Mouse (Mus musculus): ENCODE measurements around the gene H2-T23. TPM values are rescaled to one million over a fixed set of nuclear protein-coding genes. Genes with fewer than 3 reads are reported as not detected.
"Not testable (repeated sequence)": the region's sequence is repeated elsewhere in the genome, so short reads cannot be mapped to it uniquely, and the experiment has no call there.

Gene H2-T23
- polyA plus RNA-seq, 1 experiment from 2014 or later, result 3.5 TPM

GRCm38 (mm10) chr17:36020191-36021073 lies 12.2 kb downstream of the H2-T23 start, which contains the start of gene H2-T24:
TSS of gene H2-T24 (minus strand) at chr17:36020560.
- Histone ChIP-seq H3K36me3 (peaks cover 5% of the 10 kb centered on the region), H3K9me3 (replicated peaks) (no peaks in the 10 kb centered on the region), H3K27ac (replicated peaks) (peak within 1 kb of the TSS; percentile 42; the same call in 1 of the 2 replicates), H3K4me1 (peaks cover 14% of the 10 kb centered on the region), H3K27me3 (ENCODE audit: low read depth, poor library complexity, severe bottlenecking) (no peaks in the 10 kb centered on the region), H3K4me3 (peak within 1 kb of the TSS; percentile 17; the same call in 1 of the 2 replicates)
- DNase-seq (ENCODE audit: low spot score), result peak; percentile 35
- 43% methylated on average over 15 of the region's 15 CpGs for WGBS

- Histone ChIP-seq H3K36me3 (peaks cover 14% of the 10 kb centered on the region), H3K9me3 (replicated peaks) (no peaks in the 10 kb centered on the region; the same call in 1 of the 2 replicates), H3K27ac (replicated peaks) (no peak overlapping the region), H3K4me1 (peaks cover 12% of the 10 kb centered on the region), H3K27me3 (ENCODE audit: low read depth, poor library complexity, severe bottlenecking) (no peaks in the 10 kb centered on the region), H3K4me3 (no peak overlapping the region)
- no peak for DNase-seq (ENCODE audit: low spot score)
- 76% methylated on average over 3 of the region's 3 CpGs for WGBS
Measured at GRCm38 (mm10) chr17:36019519-36019918, 13.1 kb downstream of the H2-T23 start.

DNA sequence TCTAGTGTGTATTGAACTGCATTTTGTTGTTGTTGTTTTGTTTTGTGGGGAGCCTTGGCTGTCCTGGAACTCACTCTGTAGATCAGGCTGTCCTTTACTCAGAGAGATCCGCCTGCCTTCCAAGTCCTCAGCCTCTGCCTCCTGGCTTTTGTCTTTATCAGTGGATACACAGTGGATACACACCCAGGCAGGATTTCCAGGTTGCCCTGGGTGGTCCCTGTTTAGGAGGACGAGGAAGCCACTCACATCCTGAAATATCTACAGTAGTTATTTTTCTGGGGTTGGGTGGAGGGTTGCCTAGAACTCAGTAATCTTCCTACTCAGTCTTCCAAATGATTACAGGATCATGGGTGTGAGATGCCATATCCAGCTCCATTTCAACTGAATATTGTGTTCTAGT lies 13.7 kb downstream of the H2-T23 start:
- no peak overlapping the region for H3K4me3 ChIP-seq
- no peak overlapping the region for H3K27ac ChIP-seq (replicated peaks)
- no peak for DNase-seq (ENCODE audit: low spot score)
- 73% methylated on average over 2 of the region's 2 CpGs for WGBS
- H3K27me3 ChIP-seq (ENCODE audit: low read depth, poor library complexity, severe bottlenecking), result no peaks in the 10 kb centered on the region
- H3K4me1 ChIP-seq, result peaks cover 12% of the 10 kb centered on the region
- H3K9me3 ChIP-seq (replicated peaks), result no peaks in the 10 kb centered on the region; the same call in 1 of the 2 replicates
- peaks cover 19% of the 10 kb centered on the region for H3K36me3 ChIP-seq

DNA sequence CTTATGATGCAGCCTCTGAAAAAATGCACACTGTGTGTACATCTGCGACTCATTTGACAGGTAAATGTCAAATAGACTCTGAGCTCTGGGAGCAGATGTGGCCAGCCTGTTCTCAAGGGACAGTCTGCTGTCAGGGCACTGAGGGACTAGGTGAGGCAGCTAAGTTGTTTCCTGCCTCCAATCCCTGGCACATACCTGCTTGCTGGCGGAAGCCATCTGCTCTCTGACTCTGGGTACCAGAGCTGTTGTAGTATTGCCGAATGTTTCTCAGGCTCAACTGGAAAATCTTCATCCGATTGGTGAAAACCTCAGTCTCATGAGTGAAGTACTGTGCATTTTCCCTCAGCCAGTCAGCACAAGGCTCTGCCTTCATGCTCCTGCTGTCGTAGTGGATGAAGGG lies 15.6 kb downstream of the H2-T23 start:
- Histone ChIP-seq H3K27ac (replicated peaks) (no peak overlapping the region), H3K9me3 (replicated peaks) (no peaks in the 10 kb centered on the region; the same call in 1 of the 2 replicates), H3K4me1 (peaks cover 12% of the 10 kb centered on the region), H3K36me3 (peaks cover 20% of the 10 kb centered on the region), H3K27me3 (ENCODE audit: low read depth, poor library complexity, severe bottlenecking) (no peaks in the 10 kb centered on the region), H3K4me3 (no peak overlapping the region)
- 95% methylated on average over 5 of the region's 5 CpGs for WGBS
- no peak for DNase-seq (ENCODE audit: low spot score)

DNA sequence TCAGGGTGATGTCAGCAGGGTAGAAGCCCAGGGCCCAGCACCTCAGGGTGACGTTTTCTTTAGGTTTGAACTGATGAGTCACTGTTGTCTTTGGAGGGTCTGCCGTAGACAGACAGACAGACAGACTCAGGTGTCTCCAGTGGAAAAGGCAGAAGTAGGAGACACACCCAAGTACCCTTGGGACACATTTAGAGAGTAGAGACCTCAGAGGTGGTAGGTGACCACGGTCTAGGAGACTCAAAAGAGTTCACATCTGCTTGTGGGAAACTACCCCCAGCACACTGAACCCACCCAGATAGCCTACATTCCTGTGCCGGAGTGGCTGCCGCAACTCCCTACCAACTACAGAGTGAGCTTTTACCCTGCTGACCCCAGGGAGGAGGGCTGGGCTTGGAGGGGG lies 17.7 kb downstream of the H2-T23 start:
- WGBS, result 94% methylated on average over 5 of the region's 5 CpGs
- Histone ChIP-seq H3K36me3 (peaks cover 20% of the 10 kb centered on the region), H3K4me1 (no peaks in the 10 kb centered on the region), H3K27ac (replicated peaks) (no peak overlapping the region), H3K9me3 (replicated peaks) (no peaks in the 10 kb centered on the region; the same call in 1 of the 2 replicates), H3K27me3 (ENCODE audit: low read depth, poor library complexity, severe bottlenecking) (no peaks in the 10 kb centered on the region), H3K4me3 (no peak overlapping the region)
- no peak for DNase-seq (ENCODE audit: low spot score)

- not testable (repeated sequence) for H3K4me1 ChIP-seq; H3K4me3 ChIP-seq; DNase-seq (ENCODE audit: low spot score); H3K27ac ChIP-seq (replicated peaks); H3K27me3 ChIP-seq (ENCODE audit: low read depth, poor library complexity, severe bottlenecking)
- H3K9me3 ChIP-seq (replicated peaks), result peaks cover 14% of the 10 kb centered on the region
- 96% methylated on average over 7 of the region's 7 CpGs for WGBS
- peaks cover 27% of the 10 kb centered on the region for H3K36me3 ChIP-seq
Measured at GRCm38 (mm10) chr17:36004409-36004808, 28.2 kb downstream of the H2-T23 start.

GRCm38 (mm10) chr17:36003331-36003730 lies 29.3 kb downstream of the H2-T23 start:
- 93% methylated on average over 7 of the region's 7 CpGs for WGBS
- no peak overlapping the region for H3K4me3 ChIP-seq
- H3K27me3 ChIP-seq (ENCODE audit: low read depth, poor library complexity, severe bottlenecking), result no peaks in the 10 kb centered on the region
- no peak overlapping the region for H3K27ac ChIP-seq (replicated peaks)
- H3K36me3 ChIP-seq, result peaks cover 27% of the 10 kb centered on the region
- H3K4me1 ChIP-seq, result no peaks in the 10 kb centered on the region
- peaks cover 14% of the 10 kb centered on the region for H3K9me3 ChIP-seq (replicated peaks)
- no peak for DNase-seq (ENCODE audit: low spot score)

GRCm38 (mm10) chr17:36001966-36002365 lies 30.7 kb downstream of the H2-T23 start:
- Histone ChIP-seq H3K27ac (replicated peaks) (no peak overlapping the region), H3K9me3 (replicated peaks) (peaks cover 14% of the 10 kb centered on the region), H3K4me1 (peaks cover 8% of the 10 kb centered on the region), H3K36me3 (peaks cover 26% of the 10 kb centered on the region), H3K27me3 (ENCODE audit: low read depth, poor library complexity, severe bottlenecking) (no peaks in the 10 kb centered on the region), H3K4me3 (no peak overlapping the region)
- no peak for DNase-seq (ENCODE audit: low spot score)
- 93% methylated on average over 6 of the region's 6 CpGs for WGBS

DNA sequence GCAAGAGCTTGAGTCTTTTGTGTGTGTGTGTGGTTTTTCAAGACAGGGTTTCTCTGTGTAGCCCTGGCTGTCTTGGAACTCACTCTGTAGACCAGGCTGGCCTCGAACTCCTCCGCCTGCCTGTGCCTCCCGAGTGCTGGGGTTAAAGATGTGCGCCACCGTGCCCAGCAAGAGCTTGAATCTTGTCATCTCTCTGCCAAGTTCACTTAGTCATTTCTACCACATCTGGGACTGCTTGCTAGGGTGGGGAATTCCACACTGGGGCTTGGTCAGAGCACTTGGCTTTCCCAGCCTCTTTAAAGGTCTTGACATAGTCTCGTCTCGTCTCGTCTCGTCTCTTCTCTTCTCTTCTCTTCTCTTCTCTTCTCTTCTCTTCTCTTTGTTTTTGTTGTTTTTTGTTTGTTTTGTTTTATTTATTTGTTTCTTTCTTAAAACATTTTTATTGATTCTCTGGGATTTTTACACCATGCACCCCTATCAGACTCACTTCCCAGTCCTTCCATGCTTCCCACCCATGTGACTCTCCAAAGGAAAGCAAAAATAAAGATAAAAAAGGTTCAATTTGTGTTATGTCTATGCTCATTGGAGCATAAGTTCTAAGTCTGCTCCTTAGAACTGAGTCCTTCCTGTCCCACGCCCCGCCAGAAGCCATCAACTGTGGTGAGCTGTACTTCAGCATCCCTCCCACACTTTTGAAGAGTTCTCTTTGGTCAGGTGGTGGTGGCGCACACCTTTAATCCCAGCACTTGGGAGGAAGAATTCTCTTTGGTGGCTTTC lies 31.3 kb downstream of the H2-T23 start:
- H3K36me3 ChIP-seq, result peaks cover 20% of the 10 kb centered on the region
- peaks cover 10% of the 10 kb centered on the region for H3K4me1 ChIP-seq
- 98% methylated on average over 12 of the region's 12 CpGs for whole genome bisulfite sequencing
- H3K4me3 ChIP-seq, result no peak overlapping the region
- H3K9me3 ChIP-seq (replicated peaks), result peaks cover 7% of the 10 kb centered on the region
- no peak overlapping the region for H3K27ac ChIP-seq (replicated peaks)
- no peaks in the 10 kb centered on the region for H3K27me3 ChIP-seq (ENCODE audit: low read depth, poor library complexity, severe bottlenecking)
- DNase-seq (ENCODE audit: low spot score), result no peak

DNA sequence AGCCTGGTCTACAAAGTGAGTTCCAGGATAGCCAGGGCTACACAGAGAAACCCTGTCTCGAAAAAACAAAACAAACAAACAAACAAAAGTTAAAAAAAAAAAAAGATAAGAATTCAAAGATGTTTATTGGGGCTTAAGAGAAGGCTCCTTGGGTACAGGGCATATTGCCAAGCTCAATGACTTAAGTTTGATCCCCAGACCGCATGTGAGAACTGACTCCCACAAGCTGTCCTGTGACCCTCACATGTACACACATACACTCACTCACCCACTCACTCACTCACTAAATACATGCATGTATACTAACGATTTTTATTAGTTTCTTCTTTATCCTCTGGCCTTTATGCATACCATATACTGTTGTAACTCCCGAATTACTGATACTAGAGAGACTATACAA lies 32.3 kb downstream of the H2-T23 start:
- Histone ChIP-seq H3K27me3 (ENCODE audit: low read depth, poor library complexity, severe bottlenecking) (no peaks in the 10 kb centered on the region), H3K4me1 (peaks cover 17% of the 10 kb centered on the region), H3K4me3 (no peak overlapping the region), H3K27ac (replicated peaks) (no peak overlapping the region), H3K9me3 (replicated peaks) (no peaks in the 10 kb centered on the region), H3K36me3 (peaks cover 10% of the 10 kb centered on the region; the same call in 1 of the 2 replicates)
- 90% methylated on average over 4 of the region's 4 CpGs for WGBS
- DNase-seq (ENCODE audit: low spot score), result no peak

GRCm38 (mm10) chr17:35999356-35999755 lies 33.3 kb downstream of the H2-T23 start:
- Histone ChIP-seq H3K9me3 (replicated peaks) (no peaks in the 10 kb centered on the region), H3K4me3 (no peak overlapping the region), H3K27ac (replicated peaks) (no peak overlapping the region), H3K36me3 (peaks cover 4% of the 10 kb centered on the region; the same call in 1 of the 2 replicates), H3K4me1 (peaks cover 23% of the 10 kb centered on the region), H3K27me3 (ENCODE audit: low read depth, poor library complexity, severe bottlenecking) (no peaks in the 10 kb centered on the region)
- WGBS, result 92% methylated on average over 7 of the region's 7 CpGs
- no peak for DNase-seq (ENCODE audit: low spot score)

DNA sequence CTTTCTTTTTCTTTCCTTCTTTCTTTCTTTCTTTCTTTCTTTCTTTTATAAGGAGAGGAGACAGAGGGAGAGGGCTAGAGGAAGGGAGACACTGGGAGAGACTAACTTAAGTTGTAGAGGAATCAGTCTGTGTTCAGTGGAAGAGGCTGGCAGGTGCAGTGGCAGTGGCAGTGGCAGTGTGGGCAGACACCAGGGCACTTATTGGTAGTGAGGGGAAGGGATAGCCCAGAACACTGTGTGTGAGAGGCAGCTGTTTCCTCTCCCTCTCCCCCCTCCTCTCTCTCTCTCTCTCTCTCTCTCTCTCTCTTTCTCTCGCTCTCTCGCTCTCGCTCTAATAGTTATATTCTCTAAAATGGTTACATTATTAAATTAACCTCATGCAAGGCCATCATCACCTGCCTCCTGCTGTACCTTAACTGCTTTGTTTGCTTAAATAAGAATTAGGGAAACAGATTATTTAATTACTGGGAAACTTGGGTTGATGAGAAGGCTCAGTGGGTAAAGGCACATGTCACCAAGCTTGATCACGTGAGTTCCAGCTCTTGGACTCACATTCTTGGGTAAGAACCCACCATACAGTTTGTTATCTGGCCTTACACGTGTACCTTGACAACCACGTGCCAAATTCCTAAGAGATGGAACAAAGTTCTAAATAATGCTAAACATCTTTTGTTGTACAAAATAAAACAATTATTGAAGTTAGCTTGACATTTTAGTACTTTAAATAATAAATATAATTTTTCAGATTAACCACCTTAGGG lies 33.9 kb downstream of the H2-T23 start:
- Histone ChIP-seq H3K4me1 (peaks cover 23% of the 10 kb centered on the region), H3K27ac (replicated peaks) (no peak overlapping the region), H3K4me3 (no peak overlapping the region), H3K36me3 (peaks cover 4% of the 10 kb centered on the region; the same call in 1 of the 2 replicates), H3K27me3 (ENCODE audit: low read depth, poor library complexity, severe bottlenecking) (no peaks in the 10 kb centered on the region), H3K9me3 (replicated peaks) (no peaks in the 10 kb centered on the region)
- 91% methylated on average over 6 of the region's 6 CpGs for WGBS
- DNase-seq (ENCODE audit: low spot score), result no peak
